Mouse (Mus musculus): ENCODE measurements around the gene Nrip2. TPM values are rescaled to one million over a fixed set of nuclear protein-coding genes. Genes with fewer than 3 reads are reported as not detected.

The Nrip2 gene
- total RNA-seq, 2 experiments from 2014 or later: 2.5 to 3.5 TPM

DNA sequence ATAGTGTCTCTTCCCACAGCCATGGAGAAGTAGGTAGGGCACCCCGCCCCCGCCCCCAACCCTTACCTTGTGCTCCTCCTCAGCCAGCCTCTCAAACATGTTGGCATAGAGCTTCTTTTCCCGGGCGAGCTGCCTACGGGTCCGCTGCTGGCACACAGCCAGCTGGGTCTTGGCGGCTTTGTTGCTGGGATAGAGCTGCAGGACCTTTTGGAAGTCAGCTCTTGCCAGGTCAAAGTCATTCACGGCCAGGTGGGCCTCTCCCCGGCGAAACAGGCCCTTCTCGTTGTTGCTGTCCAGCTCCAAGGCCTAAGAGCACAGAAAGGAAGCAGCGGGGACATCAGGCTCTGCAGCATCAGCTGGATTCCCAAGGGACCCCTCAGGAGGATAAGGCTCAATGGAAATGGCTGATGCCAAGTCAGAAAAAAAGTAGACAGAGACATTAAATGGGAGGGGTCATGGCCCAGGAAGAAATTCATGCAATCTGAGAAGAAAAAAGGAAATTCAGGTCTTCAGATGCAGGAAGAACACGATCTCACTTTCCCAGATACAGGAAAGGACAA is 33.3 kb downstream of the Nrip2 start:
- intact Hi-C loops (cut with DNase I): no loop called here
- peak; percentile 64 to 68 for DNase-seq

DNA sequence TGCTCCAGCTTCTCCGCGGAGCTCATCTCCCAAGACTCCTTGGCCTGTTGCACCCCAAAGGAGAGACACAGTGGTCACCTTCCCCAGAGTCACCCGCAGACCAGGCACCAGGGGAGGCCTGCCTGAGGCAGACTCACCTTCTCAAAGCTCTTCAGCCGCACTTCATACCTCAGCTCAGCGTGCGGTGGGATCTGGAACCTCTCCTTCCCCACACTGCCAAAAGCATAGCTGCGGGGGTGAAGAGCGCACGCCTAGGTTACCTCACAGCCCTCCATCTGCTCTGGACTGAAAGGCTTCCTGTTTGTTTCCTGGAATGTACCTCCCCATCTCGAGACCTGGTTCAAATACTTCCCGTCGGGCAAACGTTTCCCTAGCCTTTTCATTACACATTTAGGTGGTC is 34.5 kb downstream of the Nrip2 start:
- intact Hi-C loops (cut with DNase I): no loop called here
- no peak for DNase-seq

DNA sequence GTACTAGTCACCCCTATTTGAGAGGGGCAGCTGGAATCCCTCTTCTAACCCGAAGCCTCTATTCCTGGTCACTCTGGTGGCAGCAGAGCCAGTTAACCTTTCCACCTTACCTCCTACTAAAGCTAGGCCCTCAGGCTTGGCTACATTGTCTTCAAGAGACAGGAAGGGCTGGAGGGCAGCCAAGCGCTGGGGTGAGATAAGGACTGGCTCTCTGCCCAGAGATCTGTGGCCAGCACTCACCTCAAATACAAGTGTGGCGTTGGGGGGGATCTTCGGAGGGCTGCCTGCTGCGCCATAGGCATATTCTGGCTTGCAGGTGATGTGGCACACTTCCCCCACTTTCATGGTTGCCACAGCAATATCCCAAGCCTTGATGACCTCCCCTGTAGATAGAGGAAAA is 36.4 kb downstream of the Nrip2 start:
- intact Hi-C loops (cut with DNase I): no loop called here
- peak; percentile 87 to 88 for DNase-seq

DNA sequence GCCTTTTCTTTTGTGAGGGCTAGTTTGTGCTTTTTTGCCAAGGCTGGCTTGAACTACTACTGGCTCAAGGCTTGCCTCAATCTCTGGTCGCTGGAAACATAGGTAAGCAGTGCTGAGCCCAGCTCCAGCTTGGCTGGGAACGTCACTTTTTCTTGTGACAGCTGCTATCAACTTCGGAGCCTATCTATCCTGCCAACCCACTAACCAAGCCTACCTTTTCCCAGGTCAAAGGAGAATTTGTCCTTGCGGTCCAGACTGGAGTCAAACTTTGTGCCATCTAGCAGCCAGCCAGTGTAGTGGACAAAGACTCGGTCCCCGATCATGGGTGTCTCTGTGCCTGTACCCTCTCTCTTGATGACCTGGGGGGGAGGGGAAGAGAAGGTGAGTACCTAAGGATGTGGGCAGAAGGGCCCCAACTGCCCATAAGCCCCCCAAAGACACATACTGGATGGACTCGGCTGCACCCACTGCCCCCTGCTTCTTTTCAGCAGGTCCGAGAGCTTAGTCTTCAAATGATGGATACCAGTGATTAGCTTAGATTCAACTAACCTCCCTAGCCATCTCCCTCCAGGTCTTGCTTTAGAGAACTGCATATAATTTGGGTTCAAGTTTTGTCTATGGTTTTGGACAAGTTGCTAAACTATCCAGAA is 37.4 kb downstream of the Nrip2 start:
- no peak for DNase-seq
- intact Hi-C loops (cut with DNase I): no loop called here

DNA sequence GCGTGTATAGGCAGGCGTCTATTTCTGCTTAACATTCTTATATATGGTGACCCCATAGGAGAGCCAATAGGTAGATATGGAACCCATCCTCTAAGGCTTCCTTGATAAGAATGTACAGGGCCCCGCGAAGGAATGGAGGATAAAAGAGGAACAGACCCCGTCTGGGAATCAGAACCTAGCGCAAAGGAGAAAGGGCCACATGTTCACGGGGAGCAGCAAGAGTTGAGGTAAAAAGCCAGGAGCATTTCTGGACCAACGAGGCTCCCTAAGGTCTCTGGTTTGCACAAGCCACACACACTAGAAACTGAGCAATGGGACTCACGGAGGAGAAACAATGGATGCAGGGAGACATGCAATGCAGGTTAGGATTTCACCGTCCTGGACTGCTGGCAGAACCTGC is 38.2 kb downstream of the Nrip2 start:
- intact Hi-C loops (cut with DNase I): no loop called here
- no peak for DNase-seq

DNA sequence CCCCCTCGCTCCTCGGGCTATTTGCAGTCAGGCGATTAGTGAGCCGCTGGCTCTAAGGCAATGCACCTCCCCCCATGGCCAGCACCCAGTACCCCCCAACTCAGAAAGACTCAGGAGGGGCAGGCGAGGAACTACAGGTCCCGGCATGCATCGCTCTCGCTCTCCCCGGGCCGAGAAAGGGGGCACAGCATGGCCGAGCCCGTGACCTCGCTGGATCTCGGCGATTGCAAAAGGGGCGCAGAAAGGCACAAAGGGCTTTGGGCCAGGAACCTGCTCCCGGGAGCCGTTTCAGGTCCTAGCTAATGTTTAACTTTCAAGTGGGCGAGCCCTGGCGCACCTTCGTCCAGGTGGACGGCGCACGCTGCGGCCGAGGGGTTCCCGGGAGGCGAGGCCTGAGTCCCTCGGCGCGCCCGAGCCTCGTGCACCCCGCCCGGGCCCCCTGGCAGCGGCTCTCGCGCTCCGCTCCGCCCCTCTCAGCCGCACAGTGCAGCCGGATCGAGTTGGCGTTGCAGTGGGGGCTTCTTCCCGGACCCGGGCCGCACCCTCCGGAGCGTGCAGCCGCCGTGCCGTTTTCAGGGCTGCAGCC is 38.7 kb downstream of the Nrip2 start:
- peak; percentile 67 to 73 for DNase-seq
- intact Hi-C loops (cut with DNase I): no loop called here

DNA sequence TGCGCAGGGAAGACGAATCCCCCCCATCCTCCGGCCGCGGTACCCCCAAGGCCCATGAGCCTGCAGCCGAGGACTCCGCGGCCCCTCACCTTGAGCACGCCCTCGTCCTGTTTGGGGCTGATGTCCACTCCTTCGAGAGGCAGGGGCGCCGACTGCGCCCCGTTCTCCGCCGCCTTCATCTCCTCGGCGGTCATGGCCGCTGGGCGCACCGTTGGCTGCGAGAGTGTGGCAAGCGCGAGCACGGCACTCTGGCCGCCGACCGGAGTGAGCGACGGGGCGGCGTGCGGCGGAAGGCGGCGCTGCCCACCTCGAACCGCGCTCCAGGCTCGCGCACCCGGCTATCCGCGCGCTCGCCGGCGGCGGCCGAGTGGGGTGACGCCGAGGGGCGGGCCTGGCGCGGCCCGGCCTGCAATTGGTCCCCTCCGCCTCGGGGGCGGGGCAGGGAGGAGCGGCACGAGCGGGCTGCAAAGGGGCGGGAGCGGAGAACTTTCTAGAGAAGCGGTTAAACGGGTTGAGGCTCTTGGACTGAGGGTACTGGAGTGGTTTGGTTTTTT is 39.3 kb downstream of the Nrip2 start, which contains the start of gene Fkbp4:
Gene Fkbp4, minus strand, starts transcription at position 361 of the 554 bp plus-strand sequence.
- intact Hi-C loops (cut with DNase I): no loop called here
- peak; percentile 96 to 97 for DNase-seq

DNA sequence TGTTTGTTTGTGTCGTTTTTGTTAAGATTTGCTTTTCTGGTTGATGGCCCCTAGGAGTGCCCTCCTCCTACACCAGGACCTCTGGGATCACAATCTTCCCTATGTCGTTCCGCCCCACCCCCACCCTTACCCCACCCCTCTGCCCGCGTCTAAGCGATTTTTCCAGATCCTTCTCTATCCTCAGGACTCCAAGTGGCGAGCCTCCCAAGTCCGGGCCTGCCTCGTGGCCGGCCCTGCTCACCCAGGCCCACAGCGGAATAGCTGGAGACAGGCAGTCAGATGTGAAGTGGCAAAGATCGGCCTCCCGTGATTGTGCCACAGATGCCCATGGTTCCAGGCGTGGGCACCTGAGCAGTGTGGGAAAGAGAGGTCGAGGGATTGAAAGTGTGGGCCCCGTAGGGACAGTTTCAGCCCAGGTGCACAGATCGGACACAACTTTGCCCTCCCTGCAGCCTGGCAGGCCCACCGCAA is 39.8 kb downstream of the Nrip2 start:
- no peak for DNase-seq

DNA sequence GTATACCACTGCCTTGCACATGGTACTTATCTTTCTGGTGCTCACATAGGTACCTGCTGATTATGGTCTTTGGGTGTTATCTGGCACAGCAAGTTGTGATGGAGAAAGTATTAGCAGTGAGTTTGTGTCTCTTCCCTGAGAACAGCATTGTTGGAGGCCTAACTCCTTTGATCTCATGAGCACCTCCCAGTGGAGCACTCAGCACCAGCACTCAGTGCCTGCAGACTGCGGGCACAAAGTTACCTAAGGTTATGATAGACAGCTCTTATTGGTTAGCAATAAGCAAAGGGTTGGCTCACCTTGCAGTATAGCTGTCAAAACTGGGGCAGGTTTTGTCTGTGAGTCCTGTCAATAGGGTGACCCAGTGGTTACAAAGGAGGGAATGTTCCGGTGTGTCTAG is 41.1 kb downstream of the Nrip2 start:
- intact Hi-C loops (cut with DNase I): no loop called here
- DNase-seq: no peak

More for the DNA sequence above, 39.8 kb downstream of the Nrip2 start:
- intact Hi-C loops (cut with DNase I): no loop called here

DNA sequence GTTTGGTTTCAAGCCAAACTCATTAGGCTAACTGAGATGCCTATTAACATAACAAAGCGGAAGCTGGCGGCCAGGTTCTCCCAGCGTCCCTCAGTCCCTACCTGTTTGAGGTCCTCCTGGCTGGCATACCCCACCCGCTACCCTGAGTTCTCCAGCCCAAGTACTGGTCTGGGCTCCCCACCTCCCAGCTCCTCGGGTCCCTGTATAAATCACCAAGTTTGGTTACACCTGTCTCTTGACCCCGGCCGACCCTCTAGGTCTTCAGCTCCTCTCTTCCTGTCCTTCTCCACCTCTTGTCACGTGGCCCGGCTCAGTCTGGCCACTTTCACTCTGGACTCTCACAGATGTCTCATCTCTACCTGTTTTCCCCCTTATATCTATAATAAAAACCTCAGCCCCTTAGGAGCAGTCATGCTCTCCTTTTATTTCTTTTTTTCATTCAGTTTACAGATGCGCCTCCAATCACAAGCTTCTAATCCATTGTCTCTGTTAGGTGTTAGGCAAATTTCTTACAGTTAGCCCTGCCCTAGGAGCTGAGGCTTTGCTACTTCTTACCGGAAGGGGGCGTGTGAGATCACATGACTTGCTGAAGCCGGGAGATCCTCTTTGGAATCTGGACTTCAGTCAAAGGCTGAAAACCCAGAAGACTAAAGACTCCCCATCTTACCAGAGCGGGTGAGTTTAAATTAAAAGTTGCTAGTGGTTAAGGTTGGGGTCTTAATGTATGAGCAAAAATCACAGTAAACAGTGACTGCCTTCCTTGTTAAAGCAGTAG is 46.9 kb downstream of the Nrip2 start:
- peak; percentile 55 to 73 for DNase-seq
- intact Hi-C loops (cut with DNase I): loop anchor here (1.0 kb wide), 1 partner anchor 33 kb away; no protein-coding TSS in a partner anchor

DNA sequence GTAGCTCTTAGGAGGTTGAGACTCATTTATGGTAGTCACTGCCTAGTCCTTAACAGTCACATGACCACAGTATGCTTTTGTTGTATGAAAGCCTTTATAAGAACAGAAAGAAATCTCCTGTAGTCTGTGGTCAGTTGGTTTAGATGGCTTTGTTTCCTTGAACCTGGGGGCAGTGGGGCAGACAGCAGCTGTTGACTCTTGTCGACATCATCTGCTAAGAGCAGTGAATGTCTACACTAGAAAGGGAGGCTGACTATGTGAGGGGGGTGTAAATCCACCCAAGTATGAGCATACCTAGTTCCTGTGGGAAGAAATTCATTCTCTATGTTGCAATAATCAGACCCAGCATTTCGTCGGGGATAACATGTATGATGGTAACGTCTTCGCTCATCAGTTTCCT is 48.0 kb downstream of the Nrip2 start:
- intact Hi-C loops (cut with DNase I): no loop called here
- DNase-seq: no peak

DNA sequence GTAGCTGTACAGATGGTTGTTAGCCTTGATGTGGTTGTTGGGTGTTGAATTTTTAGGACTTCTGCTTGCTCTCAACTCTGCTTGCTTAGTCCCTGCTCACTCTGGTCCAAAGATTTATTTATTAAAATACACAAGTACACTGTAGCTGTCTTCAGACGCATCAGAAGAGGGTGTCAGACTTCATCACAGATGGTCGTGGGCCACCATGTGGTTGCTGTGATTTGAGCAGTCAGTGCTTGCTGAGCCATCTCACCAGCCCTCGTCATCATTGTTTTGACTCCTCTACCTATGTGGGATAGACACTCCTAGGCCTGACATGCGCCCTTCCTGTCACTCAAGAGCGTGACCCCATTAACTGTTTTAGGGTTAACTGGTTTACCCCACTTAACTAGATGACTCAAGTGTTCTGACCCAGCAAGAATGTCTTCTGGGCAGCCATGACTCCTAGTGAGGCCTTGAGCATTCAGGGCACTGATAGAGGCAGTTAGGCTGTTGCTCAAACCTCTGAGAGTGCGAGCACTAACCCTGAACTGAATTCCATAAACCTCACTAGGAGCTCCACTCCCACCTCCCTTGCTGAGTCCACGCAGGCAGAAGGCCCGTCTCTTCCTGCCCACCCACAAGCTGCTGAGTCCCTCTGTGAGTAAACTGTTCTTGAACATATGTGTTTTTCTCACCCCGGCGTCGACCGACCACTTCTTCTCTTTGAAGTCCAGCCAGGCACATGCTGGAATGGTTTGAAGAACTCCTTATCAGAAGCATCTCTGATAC is 56.9 kb downstream of the Nrip2 start:
- no peak for DNase-seq
- intact Hi-C loops (cut with DNase I): no loop called here

DNA sequence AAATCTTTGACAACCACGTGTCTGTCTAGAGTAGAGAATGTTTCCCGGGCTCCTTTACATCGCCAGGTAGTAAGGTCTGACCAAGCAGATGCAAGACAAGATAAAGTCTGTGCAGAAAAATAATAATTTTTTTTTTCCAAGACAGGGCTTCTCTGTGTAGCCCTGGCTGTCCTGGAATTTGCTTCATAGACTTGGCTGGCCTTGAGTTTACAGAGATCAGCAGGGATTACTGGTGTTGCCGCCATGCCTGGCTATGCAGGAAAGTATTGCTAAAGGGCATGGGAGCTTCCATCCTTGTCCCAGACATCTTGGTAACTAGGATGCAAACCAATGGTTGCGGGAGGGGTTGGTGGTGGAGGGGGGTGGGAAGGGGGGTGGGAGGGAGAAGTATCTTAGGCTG is 58.1 kb downstream of the Nrip2 start:
- intact Hi-C loops (cut with DNase I): no loop called here

DNA sequence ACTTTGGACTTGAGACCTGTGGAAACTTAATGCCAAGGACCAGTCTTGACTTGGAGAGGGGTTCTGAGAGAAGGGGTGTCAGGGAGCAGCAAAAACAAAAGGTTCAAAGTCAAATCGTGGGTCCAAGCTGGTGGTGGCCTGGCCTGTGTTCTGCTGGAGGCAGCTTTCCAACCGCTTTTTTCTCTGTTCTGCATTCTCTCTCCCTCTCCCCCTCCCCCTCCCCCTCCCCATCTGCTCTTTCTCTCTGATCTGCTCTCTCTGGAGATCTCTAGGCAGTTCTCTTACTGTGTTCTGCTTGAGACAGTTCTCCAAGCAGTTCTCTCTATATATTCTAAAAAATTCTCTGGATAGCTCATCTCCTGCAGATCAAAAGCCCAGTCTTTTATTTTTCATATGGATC is 61.2 kb downstream of the Nrip2 start:
- DNase-seq: no peak
- intact Hi-C loops (cut with DNase I): no loop called here

More for the DNA sequence above, 58.1 kb downstream of the Nrip2 start:
- no peak for DNase-seq

DNA sequence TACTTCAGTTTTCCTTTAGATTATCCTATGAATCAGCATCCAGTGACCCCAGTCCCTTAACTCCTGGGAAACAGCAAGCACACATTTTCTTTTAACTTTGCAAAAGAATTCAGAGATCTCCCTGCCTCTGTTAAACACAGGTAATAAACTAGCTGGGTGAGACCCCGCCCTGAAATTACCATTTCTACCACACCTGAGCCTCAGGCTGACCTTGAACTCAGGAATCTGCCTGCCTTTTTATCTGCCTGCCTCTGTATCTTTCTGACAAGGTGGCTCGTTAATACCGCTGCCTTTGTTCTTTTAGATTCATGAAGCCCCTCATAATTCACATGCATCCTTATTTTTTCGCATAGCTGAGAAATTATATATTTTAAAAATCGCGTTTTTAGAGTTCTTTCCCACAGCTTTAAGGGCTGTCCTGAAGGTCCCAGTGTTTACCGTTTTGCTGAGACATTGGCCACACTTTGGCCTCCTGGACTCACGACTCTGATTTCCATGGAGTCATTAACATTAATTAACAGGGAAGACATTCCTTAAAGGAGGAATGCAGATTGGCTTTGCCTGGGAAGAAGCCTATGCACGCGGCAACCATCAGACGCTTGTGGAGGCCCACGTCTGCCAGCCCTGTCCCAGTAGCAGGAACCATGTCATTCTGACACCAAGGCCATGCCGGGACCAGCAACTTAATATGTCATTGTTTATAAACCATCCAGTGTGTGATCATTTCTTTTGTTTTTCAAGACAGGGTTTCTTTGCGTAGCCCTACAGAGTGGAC is 61.8 kb downstream of the Nrip2 start:
- no peak for DNase-seq
- intact Hi-C loops (cut with DNase I): no loop called here

DNA sequence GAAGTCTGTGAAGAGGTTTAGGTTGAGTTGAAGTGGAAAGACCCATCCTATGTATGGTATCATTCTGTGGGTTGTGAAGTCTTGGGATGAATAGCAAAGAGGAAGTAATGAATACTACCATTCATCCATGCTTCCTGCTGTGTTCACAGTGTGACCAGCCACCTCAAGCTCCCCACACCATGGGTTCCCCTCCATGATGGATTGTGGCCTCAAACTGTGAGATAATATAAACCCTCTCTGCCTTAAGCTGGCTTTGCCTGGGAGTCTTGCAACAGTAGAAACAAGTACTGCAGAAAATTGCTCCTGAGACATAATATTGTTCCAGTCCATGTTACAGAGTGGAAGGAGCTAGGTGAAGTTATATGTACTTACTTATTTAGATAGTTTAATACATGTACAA is 62.5 kb downstream of the Nrip2 start:
- intact Hi-C loops (cut with DNase I): no loop called here
- no peak for DNase-seq

DNA sequence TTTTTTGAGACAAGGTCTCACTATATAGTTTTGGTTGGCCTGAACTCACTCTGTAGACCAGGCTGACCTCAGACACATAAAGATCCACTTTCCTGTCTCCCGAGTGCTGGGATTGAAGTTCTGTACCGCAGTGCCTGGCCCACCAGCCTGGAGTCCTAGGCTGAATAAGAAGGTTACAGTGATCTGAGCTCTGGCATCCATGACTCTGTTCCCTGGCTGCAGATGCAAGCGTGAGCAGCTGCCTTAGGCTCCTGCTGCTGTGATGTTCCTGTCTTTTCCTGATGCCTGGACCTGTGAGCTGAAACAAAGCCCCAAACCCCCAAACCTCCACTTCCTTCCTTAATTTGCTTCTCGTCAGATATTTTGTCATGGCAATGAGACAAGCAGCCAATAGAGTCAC is 65.9 kb downstream of the Nrip2 start:
- intact Hi-C loops (cut with DNase I): no loop called here
- DNase-seq: no peak

All from heart, postnatal 14 days (tissue).